Mouse (Mus musculus) lung, postnatal 36 days (tissue): Measurements from ENCODE around the gene Pes1.

Source experiments
- DNase-seq: peaks from one replicate; pipeline ENCODE4 v3.0.0; 2022; ENCODE audit warnings: mixed read lengths

The Pes1 gene

DNA sequence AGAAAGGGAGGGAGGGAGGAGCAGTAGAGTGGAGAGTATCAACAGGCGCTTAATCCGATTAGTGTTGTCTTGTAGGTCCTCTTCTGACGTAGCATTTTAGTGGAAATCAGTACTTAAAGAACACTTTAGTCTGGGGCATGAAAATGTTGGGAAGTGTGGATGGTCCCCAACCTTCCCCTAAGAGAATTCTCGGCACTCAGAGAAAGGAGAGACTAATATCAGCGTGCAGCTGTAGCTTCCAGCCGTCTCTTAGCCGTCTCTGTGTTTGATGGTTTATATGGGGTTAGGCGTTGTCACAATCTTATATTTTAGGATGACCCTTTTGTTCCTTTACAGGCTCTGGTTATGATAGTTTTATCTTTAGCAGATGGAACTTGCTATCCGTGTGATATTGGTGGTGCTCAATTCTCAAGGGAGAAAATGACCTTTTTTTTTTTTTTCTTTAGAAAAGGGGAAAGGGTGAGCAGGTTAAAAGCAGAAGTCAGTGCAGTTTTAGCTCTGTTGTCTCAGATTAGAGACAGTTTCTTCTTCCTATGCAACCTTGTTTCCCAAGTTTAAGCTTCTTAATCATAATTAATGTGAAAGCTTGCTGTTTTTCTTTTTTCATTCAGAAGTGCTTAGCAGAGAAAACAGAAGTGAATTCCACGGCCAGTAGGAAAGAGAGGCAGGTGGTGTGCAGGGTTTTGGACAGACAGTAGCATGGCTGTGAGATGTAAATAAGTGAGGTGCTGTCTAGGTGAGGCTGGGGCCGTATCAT, 819 bp downstream of the Pes1 start:
- no peak for DNase-seq

DNA sequence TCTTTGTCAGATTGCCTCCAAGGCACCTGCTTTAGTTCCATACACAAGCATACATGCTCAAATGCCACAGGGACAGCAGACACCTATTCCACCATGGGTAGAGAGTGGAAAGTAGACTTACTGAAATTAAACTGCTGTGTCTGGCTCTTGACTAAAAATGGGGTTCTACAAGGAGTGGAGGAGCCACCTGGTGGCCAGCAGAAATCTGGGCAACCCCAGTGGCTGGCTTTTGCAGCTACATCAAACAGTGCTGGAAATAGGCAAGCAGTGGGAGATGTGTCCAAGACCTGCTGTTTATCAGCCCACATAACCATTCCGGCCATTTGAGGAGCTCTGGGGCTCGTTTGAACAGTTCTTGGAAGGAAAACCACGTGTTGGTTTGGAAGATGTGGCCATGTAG, 6.1 kb downstream of the Pes1 start:
- peak; percentile 20 for DNase-seq

DNA sequence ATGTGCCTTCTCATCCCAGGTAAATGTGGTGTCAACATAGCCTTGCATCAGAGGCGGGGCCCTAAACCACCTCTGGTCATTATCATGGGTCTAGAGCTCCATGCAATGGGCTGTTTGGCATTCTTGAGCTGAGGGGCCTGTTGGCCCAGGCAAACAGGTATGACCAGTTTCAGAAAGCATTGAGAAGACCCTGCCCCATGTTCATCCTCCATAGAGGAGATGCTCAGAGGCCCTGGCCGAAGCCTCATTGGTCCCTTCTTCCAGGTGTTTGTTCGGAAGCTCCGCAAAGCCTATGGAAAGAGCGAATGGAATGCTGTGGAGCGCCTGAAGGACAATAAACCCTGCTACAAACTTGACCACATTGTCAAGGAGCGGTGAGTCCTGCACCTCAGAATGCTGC, 6.6 kb downstream of the Pes1 start:
- DNase-seq = no peak

DNA sequence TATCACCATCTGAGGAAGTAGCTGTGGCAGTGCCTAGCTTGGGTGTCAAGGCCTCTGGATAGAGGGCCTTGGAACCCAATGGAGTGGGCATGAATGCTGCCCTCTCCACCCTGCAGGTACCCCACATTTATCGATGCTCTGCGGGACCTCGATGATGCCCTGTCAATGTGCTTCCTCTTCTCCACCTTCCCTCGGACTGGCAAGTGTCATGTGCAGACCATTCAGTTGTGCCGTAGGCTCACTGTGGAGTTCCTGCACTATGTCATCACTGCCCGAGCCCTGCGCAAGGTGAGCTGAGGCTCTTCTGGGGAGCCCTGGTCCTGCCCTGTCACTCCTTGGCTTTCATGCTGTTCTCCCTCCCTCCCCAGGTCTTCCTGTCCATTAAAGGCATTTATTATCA, 9.3 kb downstream of the Pes1 start:
- DNase-seq = no peak

DNA sequence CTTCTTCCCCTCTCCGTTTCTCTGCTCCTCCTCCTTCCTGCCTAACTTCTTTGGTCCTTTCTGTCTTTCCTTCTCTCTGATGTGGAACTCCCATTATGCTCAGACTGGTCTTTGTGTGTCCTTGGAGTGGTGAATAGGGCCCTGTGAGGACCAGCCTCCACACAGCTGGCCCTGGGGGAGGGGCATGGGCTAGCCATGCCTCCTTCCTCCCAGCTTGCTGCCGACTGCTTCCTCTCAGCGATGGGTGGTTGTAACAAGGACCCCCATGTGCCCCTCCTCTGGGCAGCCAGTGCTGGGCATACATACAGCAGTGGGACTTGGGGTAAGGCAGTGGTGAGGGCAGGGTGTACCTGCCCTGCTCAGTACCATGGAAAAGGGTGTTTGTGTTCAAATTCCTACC, 10.5 kb downstream of the Pes1 start:
- DNase-seq = no peak

DNA sequence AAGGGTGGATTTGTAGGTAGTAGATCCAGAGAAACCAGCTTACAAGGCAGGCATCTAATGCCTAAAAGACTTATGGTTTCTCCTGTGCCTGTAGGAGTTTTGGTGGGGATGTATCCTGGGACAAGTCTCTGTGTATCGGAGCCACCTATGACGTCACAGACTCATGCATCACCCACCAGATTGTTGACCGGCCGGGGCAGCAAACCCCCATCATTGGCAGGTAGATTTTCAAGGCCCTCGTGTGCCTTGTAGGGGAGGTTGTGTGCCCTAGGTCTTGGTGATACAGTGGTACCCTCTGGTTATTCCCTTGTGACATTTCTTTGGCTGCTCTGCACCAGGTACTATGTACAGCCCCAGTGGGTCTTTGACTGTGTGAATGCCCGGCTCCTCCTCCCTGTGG, 12.9 kb downstream of the Pes1 start, which contains the start of gene 4930556J24Rik:
TSS of gene 4930556J24Rik (minus strand) at position 101 of the 400 bp plus-strand sequence.
- no peak for DNase-seq

DNA sequence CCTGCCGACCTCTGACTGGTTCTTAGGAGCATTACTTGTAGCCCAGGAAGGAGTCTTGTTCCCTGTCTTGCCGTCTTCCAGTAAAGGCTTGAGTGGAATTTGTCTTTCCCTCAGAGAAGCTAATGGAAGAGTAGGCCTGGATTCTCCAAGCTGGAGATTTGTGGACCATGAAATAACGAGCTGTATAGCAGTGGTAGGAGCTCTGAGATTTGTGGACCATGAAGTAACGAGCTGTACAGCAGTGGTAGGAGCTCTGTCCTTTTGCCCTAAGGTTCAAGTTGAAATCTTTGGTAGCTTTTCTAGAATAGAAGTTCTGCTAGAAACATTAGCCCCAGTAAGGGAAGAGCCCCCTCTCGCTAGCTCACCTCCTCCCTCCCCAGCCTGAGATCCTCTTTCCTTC, 14.6 kb downstream of the Pes1 start:
- DNase-seq = no peak

DNA sequence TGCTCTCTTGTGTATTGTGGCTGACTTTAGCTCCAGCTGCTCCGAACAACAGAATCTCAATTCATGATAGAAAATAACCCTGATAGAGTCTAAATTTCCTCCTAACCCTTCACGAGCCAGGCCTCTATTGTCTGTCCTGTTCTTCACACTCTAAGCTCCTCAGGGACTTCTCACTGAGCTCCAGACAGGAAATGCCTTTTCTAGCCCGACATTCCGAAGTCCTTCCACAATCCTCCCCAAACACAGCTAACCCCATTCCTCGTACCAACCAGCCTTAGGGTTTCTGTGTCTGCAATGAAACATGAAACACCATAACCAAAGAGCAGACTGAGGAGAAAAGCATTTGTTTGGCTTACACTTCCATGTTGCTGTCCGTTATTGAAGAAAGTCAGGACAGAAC, 17.8 kb downstream of the Pes1 start:
- no peak for DNase-seq

DNA sequence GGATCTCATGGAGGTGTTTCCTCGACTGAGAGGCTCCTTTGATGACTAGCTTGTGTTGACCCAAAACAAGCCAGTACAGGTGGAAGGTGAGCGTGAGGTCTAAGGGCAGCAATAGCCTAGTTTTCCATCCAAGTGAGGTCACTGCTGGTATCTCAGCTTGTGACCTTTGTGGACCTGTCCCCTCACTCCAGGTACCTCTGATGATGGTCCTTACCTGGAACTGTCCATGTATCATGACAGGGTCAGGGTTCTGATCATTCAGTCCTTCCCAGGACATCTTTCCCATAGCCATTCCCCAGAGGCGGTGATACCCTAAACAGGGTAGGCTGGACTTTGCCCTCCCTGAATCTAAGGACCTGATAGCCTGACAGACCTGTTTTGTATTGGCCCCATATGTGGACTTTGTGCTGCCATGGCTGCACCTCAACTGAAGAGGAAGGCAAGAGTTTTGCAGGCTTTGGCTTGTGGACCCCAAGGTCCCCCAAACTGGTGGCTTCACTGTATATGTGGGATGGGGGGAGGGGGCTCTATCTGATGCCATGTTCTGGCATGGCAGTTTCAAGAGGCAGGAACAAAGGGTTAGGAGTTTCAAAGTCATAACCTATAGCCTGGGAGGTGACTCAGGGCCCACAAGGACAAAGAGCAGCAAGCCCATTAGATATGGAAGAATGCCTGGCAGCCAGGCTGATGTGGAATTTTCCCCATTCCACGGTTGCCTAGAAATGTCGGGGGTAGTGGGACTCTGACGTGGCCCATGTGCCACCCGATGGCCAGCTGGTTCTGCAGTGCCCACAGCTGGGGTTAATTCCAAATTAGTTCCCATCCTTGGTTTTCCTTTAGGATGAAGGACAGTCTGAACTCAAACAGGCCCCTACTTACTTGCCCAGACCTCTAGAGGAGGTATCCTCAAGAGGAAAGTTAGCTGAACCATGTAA, 18.8 kb downstream of the Pes1 start:
- no peak for DNase-seq

DNA sequence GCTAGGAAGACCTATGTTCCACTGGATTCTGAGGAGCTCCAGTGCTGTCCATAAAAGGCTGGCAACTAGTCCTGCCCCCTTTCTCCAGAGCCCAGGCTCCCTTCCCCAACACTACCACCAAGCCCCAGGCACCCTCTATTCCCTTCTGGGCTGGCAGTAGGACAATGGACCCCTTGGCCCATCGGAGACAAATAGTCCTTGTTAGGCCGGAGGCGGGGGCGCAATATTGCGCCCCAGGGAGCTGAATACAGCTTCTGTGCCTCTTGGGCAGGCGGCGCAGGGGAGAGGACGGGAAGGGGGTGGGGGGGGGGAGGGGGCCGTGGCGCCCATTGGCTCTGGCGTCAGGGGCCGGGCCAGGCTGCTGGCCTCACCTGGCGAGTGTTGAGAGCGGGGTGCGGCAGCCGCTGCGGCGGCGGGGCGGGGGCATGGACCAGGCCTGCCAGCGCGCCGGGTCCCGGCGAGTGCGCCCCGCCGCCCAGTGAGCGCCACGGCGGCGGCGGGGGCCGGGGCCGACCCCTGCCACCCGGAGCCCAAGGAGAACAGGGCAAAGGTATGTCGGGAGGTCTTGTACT, 19.6 kb downstream of the Pes1 start, which contains the start of gene Gal3st1:
TSS of gene Gal3st1 (plus strand) at position 346 of the 572 bp plus-strand sequence.
- DNase-seq = peak; percentile 49

DNA sequence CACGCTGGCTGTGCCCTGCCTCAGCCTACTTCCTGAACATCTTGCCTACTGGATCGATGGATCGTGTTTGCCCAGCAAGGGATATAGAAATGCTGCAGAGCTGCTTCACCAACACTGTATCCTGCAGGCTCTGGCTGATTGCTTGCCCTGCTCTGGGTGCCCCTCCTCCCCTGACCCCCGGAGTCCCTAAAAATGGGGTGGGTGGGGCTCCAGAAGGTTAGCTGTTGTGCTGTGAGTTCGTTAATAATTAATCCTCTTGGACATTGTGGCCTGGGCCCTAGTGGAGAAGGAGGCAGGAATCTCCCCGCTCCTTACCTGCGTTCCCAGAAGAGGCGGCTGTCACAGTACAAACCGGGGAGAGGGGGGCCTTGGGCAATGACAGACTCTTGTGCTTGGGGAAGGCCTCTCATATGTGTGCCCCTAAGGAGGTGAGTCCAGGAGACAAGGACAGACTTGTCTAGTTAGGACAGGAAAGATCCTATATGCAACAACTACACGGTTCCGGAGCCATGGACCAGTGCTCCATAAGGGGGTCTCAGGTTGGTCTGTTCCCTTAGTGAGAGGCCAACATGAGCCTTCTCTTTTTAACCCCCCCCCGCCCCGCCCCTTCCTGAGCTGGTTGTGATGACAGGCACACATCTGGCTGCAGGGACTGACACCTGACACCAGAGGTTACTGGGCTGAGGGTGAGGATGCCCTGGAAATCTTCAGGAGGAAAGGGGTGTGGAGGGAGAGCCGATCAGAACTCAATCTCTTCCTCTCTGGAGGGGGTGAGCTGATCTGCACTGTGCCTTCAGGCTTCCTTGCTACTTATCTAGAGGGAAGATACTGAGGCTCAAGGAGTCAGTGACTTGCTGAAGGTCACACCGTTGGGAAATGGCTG, 20.3 kb downstream of the Pes1 start:
- DNase-seq = peak; percentile 65

DNA sequence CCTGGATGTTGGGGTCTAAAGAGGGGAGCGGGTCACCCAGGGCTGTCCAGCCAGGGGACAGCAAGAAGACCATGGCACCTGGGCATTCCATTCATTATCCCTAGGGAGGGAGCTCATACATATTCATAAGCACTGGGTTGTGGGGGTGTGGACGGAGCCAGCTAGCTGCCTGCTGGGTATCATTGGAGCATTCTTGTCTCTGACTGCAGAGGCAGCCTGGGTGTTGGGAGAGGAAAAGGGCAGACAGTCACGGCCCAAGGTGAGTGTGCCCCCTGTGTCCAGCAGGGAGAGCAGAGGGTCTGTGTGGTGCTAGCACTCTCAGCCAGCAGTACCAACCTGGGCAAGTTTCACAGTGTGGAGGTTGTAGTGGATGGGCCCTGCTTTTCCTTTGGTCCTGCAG, 26.0 kb downstream of the Pes1 start:
- no peak for DNase-seq

DNA sequence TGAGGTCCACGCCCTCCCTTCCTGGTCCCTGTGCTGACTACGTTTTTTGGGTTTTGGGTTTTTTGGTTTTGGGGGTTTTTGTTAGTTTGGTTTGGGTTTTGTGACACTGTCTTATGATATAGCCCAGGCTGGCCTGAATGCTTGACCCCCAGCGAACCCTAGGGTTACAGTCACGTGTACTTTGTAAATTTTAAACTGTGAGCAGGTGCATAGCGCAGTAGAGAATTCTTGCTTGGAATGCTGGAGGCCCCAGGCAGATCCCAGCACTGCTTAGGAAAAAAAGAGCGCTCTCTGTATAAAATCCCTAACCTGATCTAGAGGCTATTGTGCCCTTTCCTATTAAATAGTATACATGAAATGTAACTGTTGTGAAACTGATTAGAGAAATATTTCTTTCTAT, 29.4 kb downstream of the Pes1 start:
- no peak for DNase-seq

DNA sequence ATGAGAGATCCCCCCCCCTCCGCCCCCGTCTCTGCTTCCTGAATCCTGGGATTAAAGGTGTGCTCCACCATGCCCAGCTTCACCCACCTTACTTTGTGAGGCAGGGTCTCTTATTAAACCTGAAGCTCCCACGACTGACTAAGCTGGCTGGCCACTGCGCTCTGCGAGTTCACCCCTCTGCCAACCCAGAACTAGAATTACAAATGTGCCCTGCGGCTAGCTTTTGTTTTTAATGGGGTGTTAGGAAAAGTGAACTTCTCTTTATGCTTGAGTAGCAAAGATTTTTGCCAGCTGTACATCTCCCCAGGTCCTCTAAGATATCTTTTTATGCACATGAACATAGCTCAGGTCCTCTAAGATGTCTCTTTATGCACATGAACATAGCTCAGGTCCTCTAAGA, 30.1 kb downstream of the Pes1 start:
- no peak for DNase-seq

DNA sequence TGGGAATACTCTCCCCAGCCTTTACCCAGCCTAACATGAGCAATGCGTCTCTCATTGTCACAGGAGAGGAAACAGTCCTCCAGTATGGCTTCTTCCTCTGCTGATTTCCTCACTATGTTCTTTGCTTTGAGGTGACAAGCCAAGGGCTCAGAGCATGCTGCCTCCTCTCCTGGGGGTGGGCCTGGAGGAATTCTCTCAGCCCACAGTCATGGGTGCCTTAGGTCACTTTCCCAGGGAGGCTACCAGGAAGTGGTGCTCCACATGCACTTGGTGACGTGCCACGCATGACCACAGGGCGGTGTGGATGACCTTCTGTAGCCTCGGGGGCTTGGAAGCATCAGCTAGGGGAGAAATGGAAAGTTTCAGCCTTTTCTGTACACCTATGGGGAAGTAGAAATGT, 31.7 kb downstream of the Pes1 start:
- no peak for DNase-seq

DNA sequence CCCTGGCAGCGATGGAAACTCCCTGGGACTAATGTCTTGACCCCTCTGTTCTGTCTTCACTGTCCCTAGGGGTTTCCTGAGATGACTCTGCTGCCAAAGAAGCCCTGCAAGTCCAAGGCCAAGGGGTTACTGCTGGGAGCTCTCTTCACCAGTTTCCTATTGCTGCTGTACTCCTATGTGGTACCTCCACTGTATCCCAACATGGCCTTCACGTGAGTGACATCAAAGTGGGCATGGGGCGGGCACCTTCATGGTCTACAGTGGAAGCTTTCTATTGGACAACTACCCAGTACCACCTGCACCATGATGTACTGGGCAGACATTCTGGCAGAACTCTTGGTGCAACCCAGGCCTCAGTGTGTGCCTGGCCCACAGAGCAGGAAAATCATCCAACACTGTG, 33.1 kb downstream of the Pes1 start:
- DNase-seq = no peak

DNA sequence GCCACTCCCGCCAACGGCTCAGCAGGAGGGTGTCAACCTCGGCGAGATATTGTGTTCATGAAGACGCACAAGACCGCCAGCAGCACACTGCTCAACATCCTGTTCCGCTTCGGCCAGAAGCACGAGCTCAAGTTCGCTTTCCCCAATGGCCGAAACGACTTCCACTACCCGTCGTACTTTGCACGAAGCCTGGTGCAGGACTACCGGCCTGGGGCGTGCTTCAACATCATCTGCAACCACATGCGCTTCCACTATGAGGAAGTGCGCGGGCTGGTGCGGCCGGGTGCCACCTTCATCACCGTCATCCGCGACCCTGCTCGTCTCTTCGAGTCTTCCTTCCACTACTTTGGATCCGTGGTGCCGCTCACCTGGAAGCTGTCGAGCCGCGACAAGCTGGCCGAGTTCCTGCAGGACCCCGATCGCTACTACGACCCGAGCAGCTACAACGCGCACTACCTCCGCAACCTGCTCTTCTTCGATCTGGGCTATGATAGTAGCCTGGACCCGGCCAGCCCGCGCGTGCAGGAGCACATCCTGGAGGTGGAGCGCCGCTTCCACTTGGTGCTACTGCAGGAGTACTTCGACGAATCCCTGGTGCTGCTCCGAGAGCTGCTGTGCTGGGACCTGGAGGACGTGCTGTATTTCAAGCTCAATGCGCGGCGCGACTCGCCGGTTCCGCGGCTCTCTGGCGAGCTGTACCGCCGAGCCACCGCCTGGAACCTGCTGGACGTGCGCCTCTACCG, 34.4 kb downstream of the Pes1 start:
- DNase-seq = no peak

DNA sequence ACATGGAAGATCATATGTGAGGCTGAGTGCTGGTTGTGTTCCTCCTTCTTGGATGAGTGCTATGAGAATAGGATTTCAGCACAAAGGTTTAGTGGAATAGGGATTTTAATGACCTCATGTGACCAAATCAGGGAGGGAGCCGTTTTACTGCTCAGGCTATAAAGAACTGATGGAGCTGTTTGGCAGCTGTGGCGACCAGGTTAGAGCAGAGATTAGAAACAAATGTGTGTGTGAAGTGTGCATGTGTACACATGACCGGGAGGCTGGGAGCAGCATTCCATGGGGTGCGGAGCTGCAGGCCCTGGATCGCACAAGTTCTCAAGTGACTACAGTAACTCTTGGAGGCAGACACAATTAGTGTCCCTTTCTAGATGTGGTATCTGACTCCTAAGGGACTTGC, 35.8 kb downstream of the Pes1 start:
- no peak for DNase-seq

DNA sequence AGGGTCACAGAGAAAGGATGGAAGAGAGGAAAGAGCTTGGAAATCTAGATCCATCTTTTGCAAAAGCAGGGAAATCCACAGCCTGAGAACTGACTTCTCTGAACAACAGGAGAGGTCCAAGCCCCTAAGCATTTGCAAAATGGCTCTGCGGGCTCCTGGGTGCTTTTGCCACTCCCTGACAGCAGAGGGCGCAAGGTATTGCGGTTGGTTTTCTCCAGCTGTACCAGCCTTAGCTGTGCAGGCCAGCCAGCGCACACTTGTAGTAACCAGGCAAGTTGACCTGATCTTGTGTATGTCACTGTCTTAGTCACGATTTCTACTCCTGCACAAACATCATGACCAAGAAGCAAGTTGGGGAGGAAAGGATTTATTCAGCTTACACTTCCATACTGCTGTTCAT, 37.8 kb downstream of the Pes1 start:
- DNase-seq = peak; percentile 76

DNA sequence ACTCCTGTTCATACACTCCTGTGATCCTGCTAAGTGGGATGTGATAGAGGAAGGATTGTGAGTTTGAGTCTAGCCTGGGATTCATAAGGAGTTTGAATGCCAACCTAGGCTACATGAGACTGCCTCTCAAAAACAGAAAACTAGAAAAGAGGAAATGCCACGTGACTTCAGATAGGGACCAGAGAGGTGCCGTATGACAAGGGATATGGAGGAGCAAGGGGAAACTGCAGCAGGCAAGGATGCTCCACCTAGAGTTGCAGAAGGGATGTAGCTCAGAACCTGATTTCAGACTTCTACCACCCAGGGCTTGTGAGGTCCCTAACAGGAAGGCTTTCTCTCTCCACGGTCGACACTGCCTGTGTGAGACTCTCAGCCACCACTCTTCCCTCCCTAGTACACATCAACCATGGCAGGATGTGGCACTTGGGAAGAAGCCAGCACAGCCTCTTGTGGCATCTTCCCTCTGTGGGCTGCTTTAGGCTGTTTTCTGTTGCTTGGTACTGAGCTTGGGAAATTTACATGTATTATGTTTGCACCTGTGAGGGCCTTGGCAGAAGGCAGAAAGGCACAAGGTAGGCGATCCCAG, 41.5 kb downstream of the Pes1 start:
- no peak for DNase-seq

DNA sequence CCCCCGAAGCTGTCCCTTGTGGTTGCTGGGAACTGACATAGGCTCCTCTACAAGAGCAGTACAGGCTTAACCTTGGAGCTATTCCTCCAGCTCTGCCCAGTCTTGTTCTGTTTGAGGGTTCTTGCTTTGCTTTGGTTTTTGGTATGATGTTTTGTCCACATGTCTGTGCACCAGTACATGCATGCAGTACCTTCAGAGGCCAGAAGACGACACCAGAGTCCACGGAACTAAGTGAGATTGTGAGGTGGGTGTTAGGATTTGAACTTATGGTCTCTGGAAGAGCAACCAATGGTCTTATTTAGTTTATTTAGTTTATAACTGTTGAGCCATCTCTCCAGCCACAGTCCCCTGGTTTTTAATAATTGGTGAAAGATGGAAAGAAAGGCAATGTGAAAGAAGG, 42.7 kb downstream of the Pes1 start:
- no peak for DNase-seq

DNA sequence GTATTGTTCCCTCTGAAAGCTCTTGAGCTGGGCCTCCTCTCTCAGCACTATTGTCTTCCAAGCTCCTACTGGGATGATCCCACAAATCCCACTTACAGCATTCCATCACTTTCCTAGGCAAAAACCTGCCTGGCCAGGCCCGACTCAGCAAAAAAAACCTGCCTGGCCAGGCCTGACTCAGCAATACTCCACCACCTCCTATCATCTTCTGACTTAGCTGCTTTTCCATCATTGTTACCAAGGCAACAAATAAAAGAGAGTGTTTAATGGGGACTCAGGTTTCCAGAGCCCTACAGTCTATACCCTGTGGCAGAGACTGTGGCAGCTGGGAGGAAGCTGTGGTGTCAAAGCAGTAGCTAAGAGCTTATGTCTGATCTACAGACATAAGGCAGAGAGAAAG, 48.8 kb downstream of the Pes1 start:
- no peak for DNase-seq
